Mouse (Mus musculus) midbrain, postnatal 0 days (tissue): Measurements from ENCODE around the gene Depdc1b. TPM values are rescaled to one million over a fixed set of nuclear protein-coding genes. Genes with fewer than 3 reads are reported as not detected.
A peak's percentile ranks its signal among the peaks of the same experiment; 100 is the strongest.

Source experiments
- ATAC-seq: fragments of 200-750 bp; cut with Nextera tagmentation; 2 replicates; pipeline ENCODE4 v1.8.0; 2017; ENCODE audit warnings: moderate number of reproducible peaks, mild to moderate bottlenecking, moderate TSS enrichment, moderate library complexity; ENCODE audit not compliant: low FRiP score
- DNase-seq: peaks from one replicate; pipeline ENCODE4 v3.0.0-alpha.2; 2015; ENCODE audit warnings: low spot score
- H3K27ac ChIP-seq: fragments of 300-500 bp; sonication (generic); 2 replicates; pipeline ENCODE4 v1.5.1; 2014; ENCODE audit warnings: low read depth, mild to moderate bottlenecking, low read length, mixed read lengths
- H3K27me3 ChIP-seq: fragments of 300-500 bp; sonication (generic); 2 replicates; pipeline ENCODE4 v1.6.1; 2014; ENCODE audit warnings: low read length, control low read depth, mixed read lengths; ENCODE audit not compliant: insufficient read depth
- H3K36me3 ChIP-seq: fragments of 300-500 bp; sonication (generic); 2 replicates; pipeline ENCODE4 v1.6.1; 2014; ENCODE audit warnings: low read length, control low read depth, mixed read lengths; ENCODE audit not compliant: insufficient read depth
- H3K4me1 ChIP-seq: fragments of 300-500 bp; sonication (generic); 2 replicates; pipeline ENCODE4 v1.6.1; 2014; ENCODE audit warnings: mild to moderate bottlenecking, control low read depth, antibody characterized with exemption, low read length, mixed read lengths; ENCODE audit not compliant: insufficient read depth
- H3K4me2 ChIP-seq: fragments of 300-500 bp; sonication (generic); 2 replicates; pipeline ENCODE4 v1.6.1; 2014; ENCODE audit warnings: low read depth, mild to moderate bottlenecking, low read length, mixed read lengths; ENCODE audit not compliant: poor library complexity, severe bottlenecking
- H3K4me3 ChIP-seq: fragments of 300-500 bp; sonication (generic); 2 replicates; pipeline ENCODE4 v1.5.1; 2014; ENCODE audit warnings: low read depth, mild to moderate bottlenecking, low read length, moderate library complexity
- H3K9ac ChIP-seq: fragments of 300-500 bp; sonication (generic); replicated peaks from 2 replicates; pipeline ENCODE4 v1.6.1; 2014; ENCODE audit warnings: mild to moderate bottlenecking, low read length, moderate library complexity, mixed read lengths; ENCODE audit not compliant: poor library complexity, severe bottlenecking
- H3K9me3 ChIP-seq: fragments of 300-500 bp; sonication (generic); 2 replicates; pipeline ENCODE4 v1.6.1; 2016; ENCODE audit warnings: low read length, control low read depth
- CTCF ChIP-seq: IDR thresholded peaks from 2 replicates; pipeline ENCODE4 v1.5.1; 2016; ENCODE audit warnings: antibody characterized with exemption, mild to moderate bottlenecking
- WGBS: fragments of 180-500 bp; shearing (Covaris S2); extraction: QIAGEN DNeasy Blood & Tissue Kit; methylation state at CpG from one replicate; pipeline ENCODE4 v1.1.7; 2014; 5-methylcytosine and 5-hydroxymethylcytosine counted together
- polyA plus RNA-seq: library from polyadenylated mRNA; unstranded; fragments of >200 nt; fragmentation: Nextera tagmentation; extraction: Ambion mirVana; gene quantifications from 2 replicates; pipeline ENCODE4 v1.2.1, GENCODE M21; 2015
- total RNA-seq: library from RNA; depleted of rRNA; stranded (reverse); fragments of >200 nt; gene quantifications from 2 replicates; pipeline ENCODE4 v1.2.3, GENCODE M21; 2014

Gene Depdc1b
- total and polyA plus RNA-seq, 2 experiments from 2014 or later, result 0.64 to 1.0 TPM

DNA sequence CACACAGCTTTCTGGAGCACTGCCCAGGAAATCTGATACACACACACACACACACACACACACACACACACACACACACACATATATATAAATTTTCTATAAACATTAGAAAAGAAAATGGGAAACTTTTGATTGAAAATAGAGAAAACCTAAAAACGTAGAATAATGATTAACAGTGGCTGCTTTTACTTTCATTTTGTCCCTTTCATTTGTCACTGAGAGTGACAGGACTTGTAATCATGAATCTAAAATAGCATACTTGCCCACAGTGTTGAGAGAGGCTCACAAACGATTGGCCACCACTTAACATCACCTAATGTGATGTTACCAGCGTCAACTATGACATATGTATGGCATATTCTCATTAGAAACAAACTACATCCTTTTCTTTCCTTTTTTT lies 26.7 kb upstream of the Depdc1b start:
- no peak for TF ChIP-seq CTCF
- Histone ChIP-seq H3K9me3 (no peaks in the 10 kb centered on the region), H3K9ac (no peak overlapping the region), H3K4me3 (no peak overlapping the region), H3K27me3 (no peaks in the 10 kb centered on the region), H3K4me2 (no peak overlapping the region), H3K4me1 (no peaks in the 10 kb centered on the region), H3K27ac (no peak overlapping the region), H3K36me3 (no peaks in the 10 kb centered on the region)
- 90% methylated on average over 3 of the region's 3 CpGs for WGBS
- ATAC-seq (no peak), DNase-seq (no peak)

DNA sequence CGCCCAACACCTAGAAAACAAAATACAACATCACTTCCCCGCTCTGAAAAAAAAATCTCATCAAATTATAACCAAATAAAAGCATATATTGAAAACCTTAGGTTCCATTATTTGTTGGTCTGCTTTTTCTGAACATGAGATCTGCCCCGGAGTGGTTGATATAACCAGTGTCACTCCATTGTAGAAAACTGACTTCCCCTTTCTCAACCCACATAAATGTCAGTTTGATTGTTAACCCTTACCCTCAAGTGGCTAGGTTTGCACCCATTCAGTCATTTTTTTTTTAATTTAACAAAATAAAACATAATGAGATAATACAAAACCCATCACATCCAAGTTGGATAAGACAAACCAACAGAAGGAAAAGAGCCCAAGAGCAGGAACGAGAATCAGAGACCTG lies 25.8 kb upstream of the Depdc1b start:
- 95% methylated on average over 4 of the region's 4 CpGs for WGBS
- no peaks in the 10 kb centered on the region for H3K36me3 ChIP-seq
- TF ChIP-seq CTCF, result no peak

DNA sequence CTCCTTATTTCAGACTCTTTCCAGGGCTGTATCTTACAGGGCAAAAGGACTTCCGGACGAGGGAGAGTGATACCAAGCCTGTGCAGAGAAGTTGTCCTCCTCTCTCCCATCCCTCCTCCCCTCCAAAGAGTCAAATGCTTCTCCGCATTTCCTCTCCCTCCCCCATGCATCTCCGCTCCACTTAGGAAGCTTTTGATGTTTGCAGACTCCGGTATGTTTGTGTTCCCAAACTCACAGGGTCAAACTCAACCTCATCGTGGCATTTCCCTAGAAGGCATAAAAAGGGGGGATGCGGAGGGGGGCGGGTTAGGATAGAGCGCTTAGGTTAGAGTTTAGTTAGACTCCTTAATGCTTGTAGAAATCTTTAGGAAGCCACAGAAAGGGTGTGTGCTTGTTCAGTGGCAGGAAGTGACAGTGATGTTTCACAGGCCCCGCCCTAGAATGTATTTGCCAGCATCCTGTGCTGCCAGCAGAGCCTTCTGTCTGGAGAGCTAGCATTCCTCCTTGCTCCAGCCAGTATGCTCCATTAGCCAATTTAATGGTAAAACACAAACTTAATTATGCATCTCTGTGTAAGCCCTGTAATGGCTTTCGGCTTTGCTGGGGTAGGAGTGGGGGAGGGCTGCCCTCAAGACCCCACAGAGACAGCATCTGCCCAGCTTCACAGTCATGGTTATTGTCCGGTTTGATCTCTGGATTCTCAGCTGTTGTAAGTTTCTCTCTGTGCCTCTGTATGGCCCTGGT lies 18.6 kb upstream of the Depdc1b start:
- ATAC-seq (0 out of 2 replicates have a peak, but pooled peaks have one; percentile 25), DNase-seq (peak; percentile 51)
- H3K9ac ChIP-seq, result no peak overlapping the region
- 0 out of 2 replicates have a peak, but pooled peaks cover 4% of the 10 kb centered on the region for H3K4me1 ChIP-seq
- H3K27ac ChIP-seq, result no peak overlapping the region
- TF ChIP-seq CTCF, result no peak
- H3K4me3 ChIP-seq, result no peak overlapping the region
- 26% methylated on average over 12 of the region's 12 CpGs for WGBS
- peak overlapping the region; percentile 16 for H3K4me2 ChIP-seq
- no peaks in the 10 kb centered on the region for H3K27me3 ChIP-seq
- H3K9me3 ChIP-seq, result no peaks in the 10 kb centered on the region
- no peaks in the 10 kb centered on the region for H3K36me3 ChIP-seq

More for the DNA sequence above, 25.8 kb upstream of the Depdc1b start:
- ATAC-seq, result no peak
- no peaks in the 10 kb centered on the region for H3K4me1 ChIP-seq
- H3K4me2 ChIP-seq, result no peak overlapping the region
- no peaks in the 10 kb centered on the region for H3K27me3 ChIP-seq
- no peak overlapping the region for H3K27ac ChIP-seq
- H3K4me3 ChIP-seq, result no peak overlapping the region
- DNase-seq, result no peak
- H3K9ac ChIP-seq, result no peak overlapping the region
- no peaks in the 10 kb centered on the region for H3K9me3 ChIP-seq

DNA sequence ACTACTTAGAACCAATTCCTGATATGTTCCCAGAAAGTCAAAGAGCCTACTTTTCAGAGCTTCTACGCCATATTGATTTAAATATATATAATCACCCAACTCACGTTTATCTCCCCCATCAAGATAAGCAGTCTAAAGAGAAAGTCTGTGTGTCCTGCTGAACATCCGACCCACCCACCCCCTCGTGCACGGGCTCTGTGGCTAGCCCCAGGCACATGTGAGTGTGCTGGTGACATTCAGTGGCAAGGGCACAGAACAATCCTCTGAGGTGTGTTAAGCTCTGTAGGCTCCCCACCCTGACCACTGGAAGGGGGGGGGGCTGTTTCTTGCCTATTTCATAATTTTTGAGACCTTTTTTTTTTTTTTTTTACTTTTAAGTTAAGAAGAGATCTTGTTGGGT lies 17.9 kb upstream of the Depdc1b start:
- H3K9ac ChIP-seq, result no peak overlapping the region
- H3K9me3 ChIP-seq, result no peaks in the 10 kb centered on the region
- no peak for TF ChIP-seq CTCF
- H3K4me2 ChIP-seq, result no peak overlapping the region
- no peaks in the 10 kb centered on the region for H3K36me3 ChIP-seq
- 0 out of 2 replicates have a peak, but pooled peaks cover 4% of the 10 kb centered on the region for H3K4me1 ChIP-seq
- H3K27me3 ChIP-seq, result no peaks in the 10 kb centered on the region
- ATAC-seq (no peak), DNase-seq (no peak)
- H3K27ac ChIP-seq, result no peak overlapping the region
- no peak overlapping the region for H3K4me3 ChIP-seq
- 80% methylated on average over 5 of the region's 5 CpGs for WGBS

DNA sequence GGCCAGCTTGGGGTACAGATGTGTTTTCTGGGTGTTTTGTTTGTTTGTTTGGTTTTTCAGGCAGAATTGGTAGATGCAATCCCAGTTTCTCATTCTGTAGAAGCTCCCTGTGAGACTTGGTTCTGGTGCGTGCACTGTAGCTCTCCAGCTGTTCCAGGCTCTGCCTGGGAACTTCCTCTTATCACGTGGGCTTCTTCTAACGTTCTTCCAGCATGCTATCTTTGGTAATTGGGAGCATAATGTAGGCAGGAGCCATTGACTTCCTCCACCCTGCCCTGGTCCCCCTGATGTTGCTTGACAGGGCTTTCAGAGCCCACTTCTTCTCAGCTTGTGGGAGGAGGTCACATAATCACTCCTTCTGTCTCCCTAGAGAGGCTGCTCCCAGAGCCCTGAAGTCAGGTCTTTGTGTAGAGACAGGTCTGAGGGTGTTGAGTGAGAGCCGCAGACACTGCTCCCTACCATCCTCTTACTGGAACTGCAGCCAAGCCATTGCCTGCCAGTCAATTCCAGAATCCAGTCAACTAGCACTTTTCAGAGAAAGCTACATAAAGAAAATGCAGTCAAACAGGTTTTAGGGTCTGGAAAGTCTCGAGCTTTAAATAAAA lies 15.7 kb upstream of the Depdc1b start:
- WGBS, result 40% methylated on average over 5 of the region's 5 CpGs
- ATAC-seq (peak; percentile 49; the same call in 1 of the 2 replicates), DNase-seq (peak; percentile 36)
- no peak overlapping the region for H3K27ac ChIP-seq
- no peak overlapping the region for H3K9ac ChIP-seq
- H3K9me3 ChIP-seq, result no peaks in the 10 kb centered on the region
- no peak overlapping the region for H3K4me3 ChIP-seq
- no peak overlapping the region for H3K4me2 ChIP-seq
- H3K36me3 ChIP-seq, result no peaks in the 10 kb centered on the region
- H3K4me1 ChIP-seq, result 0 out of 2 replicates have a peak, but pooled peaks cover 4% of the 10 kb centered on the region
- H3K27me3 ChIP-seq, result no peaks in the 10 kb centered on the region
- peak; percentile 55 for TF ChIP-seq CTCF

DNA sequence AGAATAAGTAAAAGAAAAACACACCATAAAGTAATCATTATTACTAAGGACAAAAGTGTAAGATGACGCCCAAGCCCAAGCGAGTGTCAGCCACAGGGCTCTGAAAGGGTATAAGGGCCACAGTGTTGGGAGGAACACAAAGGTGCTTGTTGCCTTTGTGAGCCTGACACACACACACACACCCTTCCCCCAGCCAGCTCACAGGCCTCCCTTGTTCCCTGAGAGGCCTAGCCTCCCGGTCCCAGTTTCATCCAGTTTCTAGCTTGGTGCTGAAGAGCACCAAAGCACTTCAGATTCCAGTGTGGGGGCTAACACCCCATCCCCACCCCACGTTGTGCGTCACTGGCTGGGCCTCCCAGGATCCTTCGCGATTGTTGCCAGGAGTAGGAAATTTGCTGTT lies 14.7 kb upstream of the Depdc1b start:
- TF ChIP-seq CTCF, result no peak
- whole genome bisulfite sequencing, result 46% methylated on average over 7 of the region's 7 CpGs
- H3K4me2 ChIP-seq, result no peak overlapping the region
- 0 out of 2 replicates have a peak, but pooled peaks cover 4% of the 10 kb centered on the region for H3K4me1 ChIP-seq
- no peak overlapping the region for H3K4me3 ChIP-seq
- no peaks in the 10 kb centered on the region for H3K36me3 ChIP-seq
- DNase-seq, result peak; percentile 50
- no peak overlapping the region for H3K27ac ChIP-seq
- no peaks in the 10 kb centered on the region for H3K9me3 ChIP-seq
- peak; percentile 80 for ATAC-seq
- H3K27me3 ChIP-seq, result no peaks in the 10 kb centered on the region
- H3K9ac ChIP-seq, result no peak overlapping the region
